Mouse (Mus musculus) cerebellum, adult 2 months (tissue): ENCODE data around the gene Ankrd13b.

Experiments used
- CTCF ChIP-seq: fragments of 200-500 bp; IDR thresholded peaks from 2 replicates; pipeline ENCODE4 v1.5.1; 2011; ENCODE audit warnings: low read depth, mild to moderate bottlenecking, control low read depth, low read length, moderate library complexity, borderline replicate concordance; ENCODE audit not compliant: insufficient read depth
- POLR2A ChIP-seq: fragments of 200-500 bp; IDR thresholded peaks from 2 replicates; pipeline ENCODE4 v1.6.1; 2011; ENCODE audit warnings: low read length, control low read depth, borderline replicate concordance; ENCODE audit not compliant: insufficient read depth

DNA sequence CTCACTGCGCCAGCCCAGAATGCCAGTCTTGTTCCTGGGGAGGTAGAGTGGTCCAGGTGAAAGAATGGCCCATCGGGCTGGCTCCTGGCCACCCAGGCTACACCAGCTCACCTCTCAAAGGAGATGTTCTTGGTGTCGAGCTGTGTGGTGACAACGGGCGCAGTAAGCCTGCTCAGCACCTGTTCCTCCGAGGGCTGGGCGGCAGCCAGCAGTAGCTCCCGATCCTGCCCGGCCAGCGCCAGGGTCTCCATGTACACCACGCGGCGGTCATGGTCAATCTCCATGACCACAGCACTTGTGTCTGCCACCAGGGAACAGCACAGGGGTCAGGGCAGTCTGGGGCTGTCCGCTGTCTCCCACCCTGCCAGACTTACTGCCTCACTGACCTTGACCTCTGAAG lies 13.3 kb downstream of the Ankrd13b start:
- no peak for TF ChIP-seq CTCF
- no peak for TF ChIP-seq POLR2A
